Mouse (Mus musculus): ENCODE results near the gene Supt20.

- no peak for TF ChIP-seq POLR2A (IDR thresholded peaks at IDR 0.05; ENCODE audit: insufficient read depth, low read depth, low read length)
- TF ChIP-seq CTCF (IDR thresholded peaks at IDR 0.05; ENCODE audit: insufficient read depth, low read depth, low read length) = no peak
Measured at GRCm38 (mm10) chr3:54727588-54727987, 35.0 kb downstream of the Supt20 start.
